Mouse (Mus musculus) adrenal gland, postnatal 25 days (tissue): ENCODE measurements at regions not wholly inside any gene's neighbourhood (a gene's known extent, or its start where the extent isn't known, plus 50 kb on each side); places are given as distances from the start of the nearest gene placed in this dataset.

Experiments used
- DNase-seq: peaks from one replicate; pipeline ENCODE4 v3.0.0; 2021; ENCODE audit warnings: mixed read lengths

DNA sequence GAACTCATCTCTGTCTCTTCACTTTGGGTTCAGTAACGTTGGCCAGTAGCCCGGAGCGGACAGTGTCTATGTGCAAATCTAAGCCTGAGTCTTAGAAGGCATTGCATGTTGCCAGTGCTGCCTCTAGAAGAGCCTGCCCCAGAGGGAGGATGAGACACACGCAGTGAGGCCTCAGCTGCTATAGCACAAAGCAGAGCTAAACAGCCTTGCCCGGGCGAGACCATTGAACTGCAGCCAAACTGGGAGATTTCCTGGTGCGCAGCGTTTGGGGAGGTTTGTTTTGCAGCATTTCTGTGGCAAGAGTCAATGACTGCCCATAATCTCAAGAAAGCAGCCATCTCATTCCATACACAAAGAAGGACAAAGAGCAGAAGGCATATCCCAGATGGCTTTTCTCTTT lies 164.0 kb downstream of the 3100002H09Rik start:
- no peak for DNase-seq

DNA sequence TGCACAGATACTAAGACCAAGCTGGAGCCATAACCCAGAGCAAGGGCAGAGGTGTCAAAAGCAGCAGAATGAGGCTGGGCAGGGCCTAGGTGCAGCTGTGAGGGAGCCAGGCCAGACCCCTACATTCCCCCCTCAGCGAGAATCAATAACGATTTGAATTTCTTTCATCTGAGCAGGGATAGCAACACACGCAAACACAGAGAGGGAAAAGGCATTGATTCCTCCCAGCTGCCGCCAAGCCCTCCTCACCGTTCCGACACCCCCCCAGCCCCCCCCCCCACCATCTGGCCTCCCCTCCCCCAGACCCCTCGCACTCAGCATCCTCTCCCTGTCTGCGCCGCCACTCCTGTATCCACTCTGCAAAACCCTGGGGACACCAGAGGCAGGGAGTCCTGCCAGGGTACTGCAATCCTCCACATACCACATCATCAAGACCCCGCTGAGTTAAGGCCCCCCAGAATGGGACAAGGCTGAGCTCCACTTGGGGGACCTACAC lies 166.9 kb downstream of the 3100002H09Rik start:
- DNase-seq, result no peak

DNA sequence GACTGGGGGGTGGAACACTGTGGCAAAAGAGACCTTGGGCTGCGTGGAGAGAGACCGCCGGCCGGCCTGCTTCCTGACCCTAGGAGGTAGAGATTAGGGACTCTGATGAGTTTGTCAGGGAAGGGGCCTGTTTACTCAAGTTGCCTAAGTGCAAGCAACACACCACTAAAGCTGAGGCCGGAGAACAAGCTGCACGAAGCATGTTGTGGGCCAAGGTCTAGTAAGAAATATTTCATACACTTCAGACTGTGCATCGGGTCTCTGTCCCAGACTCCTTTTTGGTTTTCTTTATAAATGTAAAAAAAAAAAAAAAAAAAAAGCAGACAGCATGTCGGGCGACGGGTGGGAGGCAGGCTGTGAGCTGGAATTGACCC lies 167.5 kb downstream of the 3100002H09Rik start:
- no peak for DNase-seq

DNA sequence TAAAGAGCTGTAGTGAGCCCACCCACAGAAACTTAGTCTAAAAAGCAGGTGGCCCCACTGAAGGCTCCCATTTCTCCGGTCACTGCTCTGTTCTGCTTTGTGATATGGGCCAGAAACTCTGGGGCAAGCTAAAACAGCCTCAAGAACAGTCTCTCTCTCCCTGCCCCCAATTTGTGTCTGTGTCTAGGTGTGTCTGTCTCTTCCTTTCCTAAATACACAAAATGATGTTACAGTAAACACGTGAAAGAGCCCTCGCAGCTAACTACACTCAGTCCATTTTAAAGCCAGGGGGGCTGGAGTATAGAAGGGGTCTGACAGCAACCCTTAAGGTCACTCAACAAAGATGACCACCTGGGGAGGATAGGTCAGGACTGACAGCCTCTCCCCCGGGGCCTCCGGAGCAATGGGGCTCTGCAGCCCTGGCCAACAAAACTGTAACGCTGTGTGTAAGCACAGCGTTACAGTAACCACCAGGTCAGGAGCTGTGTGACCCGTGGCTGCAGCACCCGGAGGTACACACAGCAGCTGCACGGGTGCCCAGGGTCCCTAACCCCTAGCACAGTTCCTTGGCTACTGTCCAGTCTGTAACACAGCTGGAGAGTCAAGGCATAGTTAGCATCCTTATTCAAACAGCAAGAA lies 168.0 kb downstream of the 3100002H09Rik start:
- DNase-seq, result no peak

GRCm38 (mm10) chr4:124441737-124442487 lies 168.7 kb downstream of the 3100002H09Rik start:
- DNase-seq, result no peak

DNA sequence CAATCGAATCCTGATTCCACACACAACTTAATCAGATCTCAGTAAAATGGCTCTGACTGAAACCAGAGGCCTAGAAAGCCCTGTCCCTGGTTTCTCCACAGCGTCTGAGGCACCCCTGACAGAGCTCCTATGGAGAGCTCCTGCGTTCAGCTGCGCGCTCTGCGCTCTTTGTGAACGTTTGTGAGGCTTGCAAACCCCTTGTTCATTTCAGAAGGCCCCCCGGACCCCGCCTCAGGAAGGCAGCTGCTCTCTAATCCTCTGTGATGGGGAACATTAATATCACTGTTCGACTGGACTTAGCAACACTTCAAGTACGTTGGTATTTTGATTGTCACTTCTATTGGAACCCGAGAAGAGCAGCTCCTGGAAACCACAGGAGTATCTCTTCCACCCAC lies 175.6 kb downstream of the 3100002H09Rik start:
- no peak for DNase-seq

GRCm38 (mm10) chr4:124434059-124435039 lies 176.3 kb downstream of the 3100002H09Rik start:
- no peak for DNase-seq

DNA sequence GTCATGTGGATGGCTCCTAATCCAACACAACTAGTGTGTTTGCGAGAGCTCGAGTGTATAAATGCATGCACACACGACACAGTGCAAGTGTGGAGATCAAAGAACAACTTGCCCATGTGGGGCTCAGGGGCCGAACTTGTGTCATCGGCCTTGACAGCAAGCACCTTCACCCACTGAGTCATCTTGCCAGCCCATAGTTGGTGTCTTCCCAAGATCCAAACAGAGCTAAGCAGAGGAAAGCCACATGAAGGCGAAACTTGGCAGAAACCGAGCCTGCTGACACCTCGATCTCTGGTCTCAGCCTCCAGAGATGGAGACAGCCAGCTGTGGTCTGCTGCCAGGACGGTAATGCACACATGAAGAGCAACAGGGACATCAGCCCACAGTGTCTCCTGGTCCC lies 177.1 kb downstream of the 3100002H09Rik start:
- DNase-seq, result peak; percentile 15

GRCm38 (mm10) chr4:124431193-124431592 lies 179.4 kb downstream of the 3100002H09Rik start:
- DNase-seq, result no peak

DNA sequence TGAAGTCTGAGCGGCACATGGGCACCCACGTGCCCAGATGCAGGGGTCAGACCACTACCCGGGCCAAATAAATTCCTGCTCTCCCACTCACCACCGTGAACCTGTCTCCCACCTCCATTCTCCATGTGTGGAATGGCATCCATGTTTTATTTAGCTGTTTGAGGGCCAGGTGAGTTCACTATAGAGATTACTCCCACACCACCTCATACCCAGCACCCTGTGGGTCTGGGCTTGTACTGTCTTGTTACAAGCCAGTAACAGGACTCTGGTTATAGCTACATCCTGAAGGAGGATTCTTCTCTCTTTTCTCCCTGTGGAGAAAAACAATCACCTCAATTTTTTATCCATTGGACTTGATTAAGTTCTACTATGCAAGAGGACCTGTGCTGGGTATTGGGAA lies 181.8 kb downstream of the 3100002H09Rik start:
- DNase-seq, result no peak

DNA sequence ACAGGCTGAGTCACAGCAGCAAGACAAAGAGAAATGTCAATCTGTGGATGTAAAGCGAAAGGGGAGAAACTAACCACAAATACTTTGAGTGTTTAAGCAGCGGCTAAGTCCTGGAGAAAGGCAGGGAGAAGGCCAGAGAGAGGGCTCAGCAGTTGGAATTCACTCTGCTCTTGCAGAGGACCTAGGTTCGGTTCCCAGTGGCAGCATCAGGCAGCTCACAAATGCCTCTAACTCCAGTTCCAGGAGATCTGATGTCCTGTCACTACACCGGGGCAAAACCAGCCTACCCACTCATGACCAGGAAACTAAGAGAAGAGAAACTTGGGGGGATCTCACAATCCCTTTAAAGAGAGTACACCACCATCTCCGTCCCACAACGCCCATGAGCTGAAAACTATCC lies 188.2 kb downstream of the 3100002H09Rik start:
- no peak for DNase-seq

GRCm38 (mm10) chr4:124418431-124418830 lies 192.2 kb downstream of the 3100002H09Rik start:
- no peak for DNase-seq

DNA sequence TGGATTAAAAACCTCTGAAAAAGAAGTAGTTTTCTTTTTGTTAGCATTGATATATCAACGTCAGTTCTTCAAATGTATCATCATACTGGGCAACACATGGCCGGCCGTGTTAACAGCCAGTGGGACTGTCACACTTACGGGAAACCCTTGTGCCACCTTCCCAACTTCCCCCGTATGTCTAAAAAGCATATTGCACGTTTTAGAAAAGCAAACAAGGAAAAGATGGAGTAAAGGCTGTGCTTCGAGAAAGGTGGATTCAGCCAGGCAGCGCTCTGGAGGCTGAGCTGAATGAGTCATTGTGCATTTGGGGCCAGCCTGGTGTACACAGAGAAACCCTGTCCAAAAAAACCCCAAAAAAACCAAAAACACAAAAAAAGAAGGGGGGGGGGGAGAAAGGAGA lies 193.4 kb downstream of the 3100002H09Rik start:
- no peak for DNase-seq

DNA sequence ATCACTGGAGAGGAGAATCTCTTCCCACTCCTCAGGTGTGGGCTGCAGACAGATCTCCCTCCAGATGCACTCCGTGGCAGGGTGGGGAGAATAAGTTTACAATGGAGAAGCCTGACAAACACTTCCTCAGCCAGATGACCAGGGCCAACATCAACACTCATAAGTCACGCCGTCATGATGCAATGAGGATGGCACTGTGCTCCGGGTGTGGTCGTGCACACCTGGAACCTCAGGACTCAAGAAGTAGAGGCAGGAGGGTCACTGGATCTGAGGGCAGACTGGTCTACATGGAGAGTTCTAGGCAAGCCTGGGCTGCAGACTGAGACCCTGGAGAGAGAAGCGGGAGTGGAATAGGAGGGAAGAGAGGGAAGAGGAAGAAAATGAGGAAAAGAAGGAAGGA lies 194.3 kb downstream of the 3100002H09Rik start:
- no peak for DNase-seq

DNA sequence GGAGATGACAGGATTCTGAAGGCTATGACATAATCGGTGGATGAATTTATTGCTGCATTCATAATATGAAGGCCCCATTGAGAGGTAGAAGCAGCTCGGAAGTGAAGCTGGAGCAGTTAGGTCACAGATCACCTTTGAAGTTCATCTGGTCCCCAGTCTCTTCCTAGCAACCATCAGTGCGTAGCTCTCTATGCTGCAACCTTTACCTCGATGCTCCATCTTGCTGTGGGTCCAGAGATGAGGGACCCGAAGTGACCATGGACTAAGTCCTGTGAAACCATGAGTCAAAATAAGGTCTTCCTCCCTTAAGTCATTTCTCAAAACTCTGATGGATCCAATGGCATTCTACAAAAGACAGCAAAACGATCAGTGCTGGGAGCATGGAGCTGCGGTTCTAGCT lies 196.2 kb downstream of the 3100002H09Rik start:
- DNase-seq, result no peak

DNA sequence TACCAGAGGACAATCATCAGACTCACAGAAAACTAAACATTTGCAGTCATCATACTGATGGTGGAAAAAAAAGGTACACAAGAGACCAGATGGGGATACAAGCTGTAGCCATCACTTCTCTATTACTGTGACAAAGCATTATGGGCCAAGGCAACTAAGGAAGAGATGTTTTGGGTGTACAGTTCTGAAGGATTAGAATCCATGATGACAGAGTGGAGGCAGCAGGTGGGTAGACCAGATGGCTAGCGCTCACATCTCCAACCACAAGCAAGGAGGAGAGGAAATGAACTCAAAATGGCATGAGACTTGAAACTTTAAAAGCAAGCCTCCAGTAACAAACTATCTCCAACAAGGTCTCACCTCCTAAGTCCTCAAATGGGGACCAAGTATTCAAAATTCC lies 201.3 kb downstream of the 3100002H09Rik start:
- DNase-seq, result no peak

GRCm38 (mm10) chr4:124402075-124402474 lies 208.5 kb downstream of the 3100002H09Rik start:
- DNase-seq, result no peak

DNA sequence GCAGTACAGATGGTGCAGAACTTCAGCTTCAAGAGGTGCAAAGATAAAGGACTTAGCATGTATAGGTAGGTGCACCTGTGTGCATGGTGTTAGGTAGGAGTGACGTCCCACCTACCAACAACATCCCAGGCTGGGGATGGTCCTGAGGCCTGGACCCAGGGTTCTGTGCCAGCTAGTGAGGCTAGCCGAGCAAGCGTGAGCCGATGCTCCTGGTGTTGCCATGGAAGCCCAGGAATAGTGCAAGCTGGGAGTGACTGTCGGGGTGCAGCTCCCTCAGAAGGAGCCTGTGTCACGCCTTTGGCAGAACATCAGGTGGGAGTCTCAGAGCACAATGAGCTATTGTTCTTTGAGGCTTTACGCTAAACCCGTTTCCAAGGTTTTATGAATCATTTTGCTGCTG lies 209.9 kb downstream of the 3100002H09Rik start:
- DNase-seq, result peak; percentile 10

DNA sequence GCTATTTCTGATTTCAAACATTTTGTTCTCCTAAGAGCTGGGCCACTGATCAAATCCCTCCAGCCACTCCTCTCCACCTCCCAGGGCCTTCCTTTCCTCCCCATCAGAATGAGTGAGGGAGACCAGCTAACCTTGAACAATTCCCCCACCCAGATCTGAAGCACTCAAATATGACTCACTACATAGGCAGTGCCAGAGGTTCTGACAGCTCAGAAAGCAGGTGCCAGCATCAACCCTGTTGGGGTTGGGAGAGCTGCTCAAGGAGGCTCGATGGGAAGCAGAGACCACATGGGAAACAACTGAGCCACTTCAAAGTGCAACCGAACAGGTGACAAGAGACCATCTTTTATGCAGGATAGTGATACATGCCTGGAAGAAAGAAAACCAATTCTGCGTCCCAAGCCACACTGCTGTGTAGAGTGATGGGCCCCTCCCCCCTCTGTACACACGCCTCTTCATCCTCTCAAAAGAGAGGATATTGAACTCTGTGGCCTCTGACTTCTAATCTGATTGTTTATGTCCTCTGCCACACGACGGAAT lies 210.4 kb downstream of the 3100002H09Rik start:
- no peak for DNase-seq

DNA sequence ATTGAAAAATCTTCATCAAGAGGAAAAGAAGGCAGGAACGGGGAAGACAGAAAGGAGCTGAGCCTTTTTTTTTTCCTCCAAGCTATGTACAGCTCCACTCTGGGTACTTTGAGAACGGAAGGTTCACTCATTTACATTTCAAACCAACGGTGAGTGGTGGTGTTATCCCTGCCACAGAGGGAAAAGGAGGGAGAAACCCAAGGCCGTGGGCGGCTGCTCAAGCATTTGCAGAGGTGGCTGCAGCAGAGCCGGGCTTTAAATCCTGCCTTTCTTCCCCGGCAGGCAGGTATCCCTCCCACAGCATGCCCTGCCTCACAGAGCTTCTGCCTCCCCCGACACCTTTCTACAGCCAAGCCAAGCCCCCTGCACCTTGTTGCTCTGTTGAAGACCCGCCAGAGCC lies 212.2 kb downstream of the 3100002H09Rik start:
- DNase-seq, result no peak

- no peak for DNase-seq
Measured at GRCm38 (mm10) chr4:124396566-124397283, 213.9 kb downstream of the 3100002H09Rik start.

- no peak for DNase-seq
Measured at GRCm38 (mm10) chr4:124395966-124396395, 214.6 kb downstream of the 3100002H09Rik start.
